Mouse (Mus musculus) MEL (cell line): ENCODE results near the gene Sebox.

Experiments
- CTCF ChIP-seq, 3 experiments: IDR thresholded peaks in 2 of 3; conservative IDR thresholded peaks in 1 of 3; 2 replicates each; pipeline ENCODE4 v1.5.1; 2011 to 2012; ENCODE audit warnings: low read length in 3 of 3, low read depth in 2 of 3, mild to moderate bottlenecking in 2 of 3, improper control_type of control experiment in 1 of 3, inconsistent platforms in 1 of 3, mixed read lengths in 1 of 3, moderate library complexity in 1 of 3; ENCODE audit not compliant: control insufficient read depth in 1 of 3, insufficient read depth in 1 of 3, poor library complexity in 1 of 3, severe bottlenecking in 1 of 3
- ELF1 ChIP-seq: IDR thresholded peaks from 2 replicates; pipeline ENCODE4 v1.6.1; 2014; ENCODE audit warnings: low read depth, mild to moderate bottlenecking, inconsistent platforms, low read length, improper control_type of control experiment, moderate library complexity
- EP300 ChIP-seq, 2 experiments: IDR thresholded peaks; 2 replicates each; pipeline ENCODE4 v1.6.1; 2011; ENCODE audit warnings: improper control_type of control experiment in 2 of 2, low read length in 2 of 2, low read depth in 1 of 2, mild to moderate bottlenecking in 1 of 2
- HCFC1 ChIP-seq: IDR thresholded peaks from 2 replicates; pipeline ENCODE4 v1.6.1; 2012; ENCODE audit warnings: low read depth, mild to moderate bottlenecking, inconsistent platforms, low read length, improper control_type of control experiment, moderate library complexity
- POLR2A ChIP-seq, 2 experiments: IDR thresholded peaks; 2 replicates each; pipeline ENCODE4 v1.6.1; 2011 to 2012; ENCODE audit warnings: low read length in 2 of 2, mild to moderate bottlenecking in 2 of 2, control low read depth in 1 of 2, improper control_type of control experiment in 1 of 2, low read depth in 1 of 2, moderate library complexity in 1 of 2; ENCODE audit not compliant: control insufficient read depth in 1 of 2, insufficient read depth in 1 of 2, poor library complexity in 1 of 2
- TAL1 ChIP-seq: IDR thresholded peaks from 2 replicates; pipeline ENCODE4 v1.6.1; 2012; ENCODE audit warnings: mild to moderate bottlenecking, inconsistent platforms, low read length, moderate library complexity, mixed read lengths
- TCF12 ChIP-seq: IDR thresholded peaks from 2 replicates; pipeline ENCODE4 v1.6.1; 2014; ENCODE audit warnings: low read depth, mild to moderate bottlenecking, inconsistent platforms, low read length, improper control_type of control experiment, moderate library complexity

DNA sequence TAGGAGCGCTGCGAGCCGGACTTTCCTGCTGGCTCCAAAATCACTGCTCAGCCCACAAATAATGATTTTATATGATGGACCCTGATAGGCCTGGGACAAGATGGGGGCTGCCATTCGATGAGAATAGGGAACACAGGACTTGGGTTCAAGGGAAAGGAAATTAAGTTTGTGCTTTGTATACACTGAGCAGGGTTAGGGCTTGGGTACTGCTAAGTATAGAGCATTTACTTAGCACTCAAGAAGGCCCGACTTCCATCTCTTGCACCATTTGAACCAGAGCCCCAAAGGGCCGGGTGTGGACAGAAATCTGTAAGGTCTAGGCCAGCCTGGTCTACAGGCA is 47.8 kb downstream of the Sebox start:
- TF ChIP-seq POLR2A (IDR thresholded peaks at IDR 0.05; ENCODE audit: control insufficient read depth in 1 of 2, insufficient read depth in 1 of 2, low read depth in 1 of 2, low read length in 2 of 2, poor library complexity in 1 of 2) = no peak
- no peak for TF ChIP-seq TAL1
- no peak for TF ChIP-seq ELF1
- TF ChIP-seq EP300 (IDR thresholded peaks at IDR 0.05; ENCODE audit: low read depth in 1 of 2, low read length in 2 of 2) = no peak; a peak in 1 of 4 replicates
- TF ChIP-seq TCF12 = no peak
- no peak for TF ChIP-seq CTCF (IDR thresholded peaks at IDR 0.05 in 2 of 3, conservative IDR thresholded peaks at IDR 0.05 in 1 of 3; ENCODE audit: control insufficient read depth in 1 of 3, insufficient read depth in 1 of 3, low read depth in 2 of 3, low read length in 3 of 3, poor library complexity in 1 of 3, severe bottlenecking in 1 of 3)
- TF ChIP-seq HCFC1 = no peak
